Mouse (Mus musculus): Measurements from ENCODE around the gene Apbb2. TPM values are rescaled to one million over a fixed set of nuclear protein-coding genes. Genes with fewer than 3 reads are reported as not detected.

The Apbb2 gene
- 0.79 and 0.85 TPM in 2 replicates for polyA plus RNA-seq (2012; rRNA removed)

GRCm38 (mm10) chr5:66618597-66618996 is at the start of gene Apbb2:
Gene Apbb2, minus strand, starts transcription at chr5:66618784.

GRCm38 (mm10) chr5:66259756-66260448 is 358.7 kb downstream of the Apbb2 start, which contains the start of gene Nsun7:
Gene Nsun7, plus strand, starts transcription at chr5:66259897.

Other genes starting within 250 kb of the Apbb2 start
- gene Uchl1, start 57.3 kb upstream of the Apbb2 start, polyA plus RNA-seq (2012; rRNA removed), result 0.96 and 1.6 TPM in 2 replicates
- gene Limch1, start 127.0 kb upstream of the Apbb2 start, polyA plus RNA-seq (2012; rRNA removed), result 0.54 and 0.61 TPM in 2 replicates

All from liver, embryonic 14 days (tissue).